Mouse (Mus musculus) heart, postnatal 36 days (tissue): ENCODE results near the gene Adamts4. TPM values are rescaled to one million over a fixed set of nuclear protein-coding genes. Genes with fewer than 3 reads are reported as not detected.

ENCODE experiments used
- DNase-seq, 2 experiments: peaks; one replicate each; pipeline ENCODE4 v3.0.0; 2021 to 2022
- intact Hi-C: fragments of 180-260 bp; cut with DNase I; formaldehyde crosslinking; loops from one replicate; pipeline ENCODE4 v1.15.1; 2025
- total RNA-seq, 2 experiments: library from RNA; stranded (reverse); gene quantifications; 2 replicates each; pipeline ENCODE4 v1.2.3; 2021

Gene Adamts4
- under 1 TPM; 0.50 to 0.92 TPM for total RNA-seq

- intact Hi-C loops: loop anchor here (5.0 kb wide), 1 partner anchor 82 kb away; no protein-coding TSS in a partner anchor
These were observed at the start of gene Adamts4 for GRCm38 (mm10) chr1:171249913-171250600. TSS of gene Adamts4 (plus strand) at chr1:171250421.

GRCm38 (mm10) chr1:171200769-171201168, 49.5 kb upstream of the Adamts4 start:
- DNase-seq: no peak
- intact Hi-C loops: no loop called here

More at GRCm38 (mm10) chr1:171249913-171250600, at the start of gene Adamts4:
- peak; percentile 55 to 62 for DNase-seq

- no peak for DNase-seq
- intact Hi-C loops: no loop called here
These were observed 46.6 kb upstream of the Adamts4 start for GRCm38 (mm10) chr1:171203471-171204248.

GRCm38 (mm10) chr1:171204249-171204644, 46.0 kb upstream of the Adamts4 start:
- no peak for DNase-seq
- intact Hi-C loops: no loop called here

- intact Hi-C loops: no loop called here
- DNase-seq: no peak
These were observed 44.3 kb upstream of the Adamts4 start for GRCm38 (mm10) chr1:171205704-171206493.

DNA sequence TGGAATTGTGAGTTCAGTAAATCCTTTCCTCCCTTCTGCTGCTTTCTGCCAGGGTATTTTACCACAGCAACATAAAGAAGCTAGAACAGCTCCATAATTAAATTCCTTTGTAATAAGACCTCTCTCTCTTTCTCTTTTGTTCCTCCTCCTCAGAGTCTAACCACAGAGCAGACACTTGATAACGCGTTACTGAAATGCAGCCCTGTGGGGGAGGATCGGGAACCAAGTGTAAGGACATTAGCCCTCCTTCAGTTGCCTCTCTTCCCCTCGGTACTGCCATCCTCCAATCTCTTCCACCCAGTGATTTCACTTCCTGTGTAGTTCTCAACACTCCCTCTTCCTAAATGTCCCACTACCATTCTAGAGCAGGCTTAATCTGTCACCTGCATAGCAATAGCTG, 40.8 kb upstream of the Adamts4 start:
- no peak for DNase-seq
- intact Hi-C loops: no loop called here

DNA sequence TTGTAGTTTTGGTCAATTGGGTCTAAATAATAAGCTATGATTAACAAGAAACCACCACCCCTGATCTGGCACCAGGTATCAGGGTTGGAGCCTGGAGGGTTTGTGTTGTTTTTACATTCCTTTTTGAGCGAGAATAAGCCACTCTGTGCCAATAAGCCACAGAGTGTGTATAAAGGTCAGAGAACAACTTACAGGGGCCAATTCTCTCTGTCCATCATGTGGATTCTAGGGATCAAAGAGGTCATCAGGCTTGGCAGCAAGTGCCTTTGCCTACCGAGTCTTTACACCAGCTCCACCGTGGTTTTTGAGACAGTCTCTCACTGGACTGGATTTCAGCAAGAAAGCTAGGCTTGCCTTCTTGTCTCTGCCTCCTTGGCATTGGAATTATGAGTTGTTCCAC, 37.4 kb upstream of the Adamts4 start:
- intact Hi-C loops: no loop called here
- DNase-seq: no peak

GRCm38 (mm10) chr1:171213801-171214496, 36.3 kb upstream of the Adamts4 start, which contains the start of gene Nr1i3:
TSS of gene Nr1i3 (plus strand) at chr1:171213970.
- DNase-seq: no peak
- intact Hi-C loops: no loop called here

- intact Hi-C loops: no loop called here
- DNase-seq: no peak
These were observed 33.8 kb upstream of the Adamts4 start for GRCm38 (mm10) chr1:171216241-171216955.

GRCm38 (mm10) chr1:171220871-171221270, 29.4 kb upstream of the Adamts4 start:
- intact Hi-C loops: loop anchor here (1.0 to 2.0 kb wide), 3 partner anchors 26 to 103 kb away; no protein-coding TSS in a partner anchor
- peak; percentile 87 to 91 for DNase-seq

DNA sequence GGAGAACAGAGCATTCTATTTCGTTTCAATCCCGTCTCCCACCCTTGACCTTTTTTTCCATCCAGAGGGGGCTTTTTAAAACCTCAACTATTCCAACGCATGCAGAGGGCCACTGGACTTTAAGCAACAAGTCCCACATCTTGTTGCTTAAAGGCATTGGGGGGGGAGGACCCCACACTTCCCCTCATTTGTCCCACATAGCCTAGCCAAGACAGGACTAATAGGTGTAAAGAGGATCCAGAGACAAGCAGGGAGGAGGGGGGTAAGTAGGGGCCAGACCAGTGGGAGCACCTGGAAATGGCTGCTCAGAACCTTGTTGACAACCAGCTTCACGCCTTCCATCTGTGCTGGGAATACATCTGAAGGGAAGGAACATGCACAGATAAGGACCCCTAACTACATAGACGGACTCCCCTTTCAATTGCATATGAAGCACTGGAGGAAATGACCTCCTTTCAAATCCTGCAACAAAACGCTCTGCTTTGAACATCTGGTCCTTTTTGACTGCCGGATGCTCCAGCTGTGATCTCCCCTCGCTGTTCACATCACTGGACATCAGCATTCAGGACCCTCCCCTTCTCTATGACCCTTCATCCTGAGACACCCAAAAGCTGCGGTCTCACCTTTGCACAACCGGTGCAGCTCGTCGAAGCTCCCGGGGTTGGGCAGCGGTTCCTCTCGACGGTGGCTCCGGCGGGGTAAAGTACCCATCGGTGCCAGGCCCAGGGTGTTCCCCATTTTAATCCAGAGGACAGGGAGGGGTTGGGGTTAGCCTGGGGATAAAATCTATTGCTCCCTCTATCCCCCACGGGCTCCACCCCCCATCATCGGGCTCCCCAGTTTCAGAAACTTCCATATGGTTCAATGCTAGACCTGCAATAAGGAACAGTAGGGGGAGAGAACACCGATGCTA, 28.7 kb upstream of the Adamts4 start:
- intact Hi-C loops: loop anchor here (2.0 kb wide), 4 partner anchors 25 to 65 kb away; partner anchors contain the start of gene Usp21

GRCm38 (mm10) chr1:171222238-171223155, 27.7 kb upstream of the Adamts4 start, which contains the start of gene Tomm40l:
TSS of gene Tomm40l (minus strand) at chr1:171222514.
- peak; percentile 86 to 88 for DNase-seq
- intact Hi-C loops: loop anchor here (2.0 kb wide), 3 partner anchors 24 to 64 kb away; partner anchors contain the start of gene Usp21

More for the DNA sequence above, 28.7 kb upstream of the Adamts4 start:
- DNase-seq: no peak

- intact Hi-C loops: loop anchor here (2.0 kb wide), 3 partner anchors 24 to 64 kb away; partner anchors contain the start of gene Usp21
- no peak for DNase-seq
These were observed 27.1 kb upstream of the Adamts4 start for GRCm38 (mm10) chr1:171223168-171223567.

GRCm38 (mm10) chr1:171223796-171224195, 26.4 kb upstream of the Adamts4 start:
- no peak for DNase-seq
- intact Hi-C loops: loop anchor here (2.0 kb wide), 3 partner anchors 23 to 63 kb away; partner anchors contain the start of gene Usp21

DNA sequence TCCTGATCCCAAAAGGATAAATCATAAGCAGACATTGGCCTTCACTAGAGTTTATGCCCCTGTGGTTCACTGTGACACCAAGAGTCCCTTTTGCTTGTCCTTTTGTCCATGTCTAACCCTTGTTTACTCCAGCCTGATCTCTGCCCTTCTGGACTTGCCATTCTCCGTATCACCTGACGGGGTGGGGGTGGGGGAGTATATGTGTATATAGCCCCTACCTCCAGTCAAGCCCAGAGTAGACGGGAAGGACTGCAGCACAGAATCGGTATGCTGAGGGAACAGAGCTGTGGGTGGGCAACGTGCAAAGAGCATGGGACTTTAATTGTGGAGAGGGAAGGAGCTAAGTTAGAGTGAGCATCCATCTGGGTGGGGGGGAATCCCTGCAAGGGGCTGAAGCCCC, 25.4 kb upstream of the Adamts4 start, which contains the start of gene Apoa2:
TSS of gene Apoa2 (plus strand) at position 198 of the 400 bp plus-strand sequence.
- intact Hi-C loops: no loop called here
- no peak for DNase-seq

- DNase-seq: no peak
- intact Hi-C loops: no loop called here
These were observed 23.4 kb upstream of the Adamts4 start for GRCm38 (mm10) chr1:171226780-171227179.

DNA sequence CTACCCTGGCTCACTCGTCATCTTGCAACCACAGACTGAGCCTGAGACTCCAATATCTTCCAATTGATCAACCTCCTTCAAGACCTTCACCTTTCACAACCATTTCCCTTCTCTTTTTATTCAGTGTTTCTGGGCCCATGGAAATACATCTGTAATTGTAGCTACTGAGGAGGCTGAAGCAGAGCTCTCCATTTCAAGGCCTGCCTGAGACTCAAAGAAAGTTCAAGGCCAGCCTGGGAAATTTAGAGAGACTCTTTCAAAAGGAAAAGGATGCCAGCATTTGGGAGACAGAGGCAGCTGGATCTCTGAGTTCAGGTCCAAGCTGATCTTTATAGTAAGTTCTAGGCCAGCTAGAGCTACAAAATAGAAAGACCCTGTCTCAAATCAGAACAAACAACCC, 22.3 kb upstream of the Adamts4 start:
- intact Hi-C loops: no loop called here
- DNase-seq: no peak
